Mouse (Mus musculus): ENCODE data around the gene Hsd17b14. TPM values are rescaled to one million over a fixed set of nuclear protein-coding genes. Genes with fewer than 3 reads are reported as not detected.
A peak's percentile ranks its signal among the peaks of the same experiment; 100 is the strongest.
"Not testable (repeated sequence)": the region's sequence is repeated elsewhere in the genome, so short reads cannot be mapped to it uniquely, and the experiment has no call there.

The Hsd17b14 gene
- 1.0 and 1.1 TPM in 2 replicates for polyA plus RNA-seq (2016; fragmentation: Nextera tagmentation; extraction: Ambion mirVana)

GRCm38 (mm10) chr7:45554744-45555143 lies at the start of gene Hsd17b14:
Gene Hsd17b14, plus strand, starts transcription at chr7:45554893.
- no peak for DNase-seq (ENCODE audit: low spot score)
- no peak within 1 kb of the TSS for H3K27ac ChIP-seq
- no peak within 1 kb of the TSS for H3K4me3 ChIP-seq
- 28% methylated on average over 8 of the region's 8 CpGs for WGBS
- H3K27me3 ChIP-seq (ENCODE audit: low read depth, poor library complexity, severe bottlenecking): no peaks in the 10 kb centered on the region
- H3K9me3 ChIP-seq (replicated peaks): no peaks in the 10 kb centered on the region
- H3K36me3 ChIP-seq: no peaks in the 10 kb centered on the region
- peaks cover 21% of the 10 kb centered on the region for H3K4me1 ChIP-seq

- H3K27me3 ChIP-seq (ENCODE audit: low read depth, poor library complexity, severe bottlenecking): no peaks in the 10 kb centered on the region
- no peak for DNase-seq (ENCODE audit: low spot score)
- H3K4me1 ChIP-seq: peaks cover 15% of the 10 kb centered on the region
- H3K4me3 ChIP-seq: no peak overlapping the region
- WGBS: 96% methylated on average over 6 of the region's 6 CpGs
- H3K27ac ChIP-seq: no peak overlapping the region
- H3K36me3 ChIP-seq: peaks cover 53% of the 10 kb centered on the region
- no peaks in the 10 kb centered on the region for H3K9me3 ChIP-seq (replicated peaks)
Measured at GRCm38 (mm10) chr7:45507583-45507982, 47.1 kb upstream of the Hsd17b14 start.

GRCm38 (mm10) chr7:45508561-45508960 lies 46.1 kb upstream of the Hsd17b14 start:
- Histone ChIP-seq H3K4me3 (peak overlapping the region; percentile 75), H3K27ac (0 out of 2 replicates have a peak overlapping the region, but pooled peaks have one; percentile 14)
- WGBS: 87% methylated on average over 6 of the region's 6 CpGs

GRCm38 (mm10) chr7:45509181-45509882 lies 45.4 kb upstream of the Hsd17b14 start:
- peak overlapping the region; percentile 95 for H3K27ac ChIP-seq

More at GRCm38 (mm10) chr7:45508561-45508960, 46.1 kb upstream of the Hsd17b14 start:
- DNase-seq (ENCODE audit: low spot score): no peak
- H3K27me3 ChIP-seq (ENCODE audit: low read depth, poor library complexity, severe bottlenecking): no peaks in the 10 kb centered on the region
- H3K9me3 ChIP-seq (replicated peaks): no peaks in the 10 kb centered on the region
- peaks cover 44% of the 10 kb centered on the region for H3K36me3 ChIP-seq
- H3K4me1 ChIP-seq: peaks cover 15% of the 10 kb centered on the region

GRCm38 (mm10) chr7:45509912-45510787 lies 44.5 kb upstream of the Hsd17b14 start, which contains the start of gene Nucb1:
Gene Nucb1, minus strand, starts transcription at chr7:45510406.
- Histone ChIP-seq H3K4me3 (peak within 1 kb of the TSS; percentile 75), H3K36me3 (peaks cover 34% of the 10 kb centered on the region), H3K27ac (peak within 1 kb of the TSS; percentile 95), H3K4me1 (peaks cover 16% of the 10 kb centered on the region), H3K9me3 (replicated peaks) (no peaks in the 10 kb centered on the region), H3K27me3 (ENCODE audit: low read depth, poor library complexity, severe bottlenecking) (no peaks in the 10 kb centered on the region)
- under 1% methylated on average over 44 of the region's 44 CpGs for WGBS
- DNase-seq (ENCODE audit: low spot score): peak; percentile 89

More at GRCm38 (mm10) chr7:45509181-45509882, 45.4 kb upstream of the Hsd17b14 start:
- H3K4me3 ChIP-seq: peak overlapping the region; percentile 75
- H3K36me3 ChIP-seq: peaks cover 42% of the 10 kb centered on the region
- peaks cover 15% of the 10 kb centered on the region for H3K4me1 ChIP-seq
- no peaks in the 10 kb centered on the region for H3K27me3 ChIP-seq (ENCODE audit: low read depth, poor library complexity, severe bottlenecking)
- 38% methylated on average over 19 of the region's 19 CpGs for WGBS
- DNase-seq (ENCODE audit: low spot score): no peak
- no peaks in the 10 kb centered on the region for H3K9me3 ChIP-seq (replicated peaks)

GRCm38 (mm10) chr7:45514411-45514810 lies 40.3 kb upstream of the Hsd17b14 start:
- Histone ChIP-seq H3K36me3 (no peaks in the 10 kb centered on the region), H3K9me3 (replicated peaks) (no peaks in the 10 kb centered on the region), H3K4me1 (peaks cover 16% of the 10 kb centered on the region), H3K4me3 (no peak overlapping the region), H3K27me3 (ENCODE audit: low read depth, poor library complexity, severe bottlenecking) (no peaks in the 10 kb centered on the region), H3K27ac (no peak overlapping the region)
- WGBS: 85% methylated on average over 7 of the region's 7 CpGs
- no peak for DNase-seq (ENCODE audit: low spot score)

- Histone ChIP-seq H3K36me3 (no peaks in the 10 kb centered on the region), H3K9me3 (replicated peaks) (no peaks in the 10 kb centered on the region), H3K4me3 (peak overlapping the region; percentile 7), H3K27me3 (ENCODE audit: low read depth, poor library complexity, severe bottlenecking) (no peaks in the 10 kb centered on the region), H3K27ac (no peak overlapping the region), H3K4me1 (peaks cover 11% of the 10 kb centered on the region)
- DNase-seq (ENCODE audit: low spot score): peak; percentile 45
- 17% methylated on average over 16 of the region's 16 CpGs for WGBS
Measured at GRCm38 (mm10) chr7:45515436-45515835, 39.3 kb upstream of the Hsd17b14 start.

GRCm38 (mm10) chr7:45516846-45517245 lies 37.8 kb upstream of the Hsd17b14 start:
- DNase-seq (ENCODE audit: low spot score); H3K27ac ChIP-seq; H3K36me3 ChIP-seq; H3K4me3 ChIP-seq; H3K9me3 ChIP-seq (replicated peaks); H3K27me3 ChIP-seq (ENCODE audit: low read depth, poor library complexity, severe bottlenecking): not testable (repeated sequence)
- WGBS: 74% methylated on average over 5 of the region's 5 CpGs
- H3K4me1 ChIP-seq: peaks cover 17% of the 10 kb centered on the region

- Histone ChIP-seq H3K4me1 (peaks cover 33% of the 10 kb centered on the region), H3K27ac (no peak overlapping the region), H3K9me3 (replicated peaks) (no peaks in the 10 kb centered on the region), H3K36me3 (peaks cover 8% of the 10 kb centered on the region), H3K27me3 (ENCODE audit: low read depth, poor library complexity, severe bottlenecking) (no peaks in the 10 kb centered on the region), H3K4me3 (no peak overlapping the region)
- DNase-seq (ENCODE audit: low spot score): no peak
- WGBS: 94% methylated on average over 16 of the region's 16 CpGs
Measured at GRCm38 (mm10) chr7:45518618-45519017, 36.1 kb upstream of the Hsd17b14 start.

- no peak for DNase-seq (ENCODE audit: low spot score)
- Histone ChIP-seq H3K27ac (no peak overlapping the region), H3K9me3 (replicated peaks) (no peaks in the 10 kb centered on the region), H3K4me1 (peaks cover 38% of the 10 kb centered on the region), H3K4me3 (no peak overlapping the region), H3K36me3 (peaks cover 15% of the 10 kb centered on the region), H3K27me3 (ENCODE audit: low read depth, poor library complexity, severe bottlenecking) (no peaks in the 10 kb centered on the region)
- 77% methylated on average over 8 of the region's 8 CpGs for WGBS
Measured at GRCm38 (mm10) chr7:45519345-45520120, 35.2 kb upstream of the Hsd17b14 start.

GRCm38 (mm10) chr7:45520605-45521004 lies 34.1 kb upstream of the Hsd17b14 start:
- Histone ChIP-seq H3K36me3 (peaks cover 19% of the 10 kb centered on the region), H3K9me3 (replicated peaks) (no peaks in the 10 kb centered on the region), H3K4me1 (peaks cover 43% of the 10 kb centered on the region), H3K4me3 (no peak overlapping the region), H3K27me3 (ENCODE audit: low read depth, poor library complexity, severe bottlenecking) (no peaks in the 10 kb centered on the region), H3K27ac (no peak overlapping the region)
- no peak for DNase-seq (ENCODE audit: low spot score)
- WGBS: 94% methylated on average over 7 of the region's 7 CpGs

GRCm38 (mm10) chr7:45521728-45522184 lies 32.9 kb upstream of the Hsd17b14 start:
- WGBS: under 1% methylated on average over 28 of the region's 28 CpGs
- Histone ChIP-seq H3K27ac (peak overlapping the region; percentile 92), H3K4me3 (peak overlapping the region; percentile 66), H3K4me1 (peaks cover 40% of the 10 kb centered on the region), H3K36me3 (peaks cover 19% of the 10 kb centered on the region), H3K9me3 (replicated peaks) (no peaks in the 10 kb centered on the region), H3K27me3 (ENCODE audit: low read depth, poor library complexity, severe bottlenecking) (no peaks in the 10 kb centered on the region)
- DNase-seq (ENCODE audit: low spot score): peak; percentile 88

All from limb, embryonic 10.5 days (tissue).